Mouse (Mus musculus): Measurements from ENCODE around the gene Ppil1. TPM values are rescaled to one million over a fixed set of nuclear protein-coding genes. Genes with fewer than 3 reads are reported as not detected.
A peak's percentile ranks its signal among the peaks of the same experiment; 100 is the strongest.
"Not testable (repeated sequence)": the region's sequence is repeated elsewhere in the genome, so short reads cannot be mapped to it uniquely, and the experiment has no call there.

Gene Ppil1
- total RNA-seq, 2 experiments from 2014 or later, result 34.9 to 36.5 TPM

DNA sequence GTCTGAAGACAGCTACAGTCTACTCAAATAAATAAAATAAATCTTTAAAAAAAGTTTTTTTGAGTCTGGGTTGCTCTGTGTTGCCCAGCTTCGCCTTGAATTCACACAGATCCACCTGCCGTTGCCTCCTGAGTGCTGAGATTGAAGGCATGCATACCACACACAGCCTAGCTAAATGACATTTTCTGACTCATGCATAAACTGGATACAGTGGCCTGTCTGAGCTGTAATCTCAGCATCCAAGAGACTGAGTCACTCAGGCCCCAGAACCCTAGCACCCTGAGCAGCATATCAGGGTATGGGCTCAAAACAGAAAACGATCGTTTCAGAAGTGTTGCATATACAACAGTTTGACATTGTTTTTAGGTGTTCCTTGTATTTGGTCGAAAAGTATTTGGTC lies 17.6 kb upstream of the Ppil1 start:
- DNase-seq, result no peak

DNA sequence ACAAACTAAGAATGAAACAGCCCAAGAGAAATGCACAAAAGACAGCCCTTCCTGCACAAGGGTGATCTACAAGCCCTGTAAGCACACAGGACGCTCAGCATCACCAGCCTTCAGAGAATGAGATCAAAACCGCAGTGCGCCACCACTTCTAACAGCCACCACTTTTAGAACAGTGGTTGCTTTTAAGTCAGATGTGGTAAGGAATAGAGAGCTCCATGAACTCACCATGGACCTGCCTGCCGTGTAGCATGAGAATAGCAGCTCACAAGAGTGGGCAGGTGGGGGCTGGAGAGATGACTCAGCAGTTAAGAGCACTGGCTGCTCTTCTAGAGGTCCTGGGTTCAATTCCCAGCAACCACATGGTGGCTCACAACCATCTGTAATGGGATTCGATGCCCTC lies 16.4 kb upstream of the Ppil1 start:
- no peak for DNase-seq

DNA sequence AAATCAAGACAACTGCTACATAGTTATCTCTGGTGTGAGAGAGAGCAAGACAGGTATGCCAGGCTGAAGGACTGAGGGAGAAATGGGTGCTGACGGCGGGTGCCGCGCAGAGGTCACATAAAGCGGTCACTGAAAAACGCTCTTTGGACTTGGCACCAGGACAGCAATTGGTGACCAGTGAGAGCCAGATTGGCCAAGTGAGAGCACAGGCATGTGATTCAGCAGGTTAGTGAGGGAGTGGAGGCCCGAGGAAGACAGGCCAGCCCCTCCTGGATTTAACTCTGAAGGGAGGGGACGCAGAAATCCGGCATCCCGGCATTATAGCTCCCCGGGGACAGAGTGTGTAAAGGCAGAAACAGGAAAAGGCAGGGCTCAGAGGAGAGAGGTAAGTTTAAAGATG lies 9.9 kb upstream of the Ppil1 start:
- DNase-seq, result peak; percentile 74 to 81

DNA sequence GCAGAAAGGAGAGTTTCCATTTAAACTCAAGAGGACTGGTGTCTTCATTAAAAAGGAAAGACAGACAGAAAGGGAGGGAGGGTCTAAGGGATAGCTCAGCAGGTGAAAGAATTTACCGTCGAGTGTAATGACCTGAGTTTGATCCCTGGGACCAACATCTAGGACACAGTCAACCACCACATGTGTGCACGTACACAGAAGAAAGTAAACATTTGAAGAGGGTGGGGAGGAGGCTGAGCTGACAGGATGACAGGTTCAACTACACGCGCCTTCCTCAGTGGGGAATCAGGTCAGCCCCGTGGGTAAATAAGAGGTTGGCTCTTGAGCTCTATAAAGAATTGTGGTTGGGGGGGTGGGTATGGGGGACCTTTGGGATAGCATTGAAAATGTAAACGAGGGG lies 9.2 kb upstream of the Ppil1 start:
- no peak for DNase-seq

DNA sequence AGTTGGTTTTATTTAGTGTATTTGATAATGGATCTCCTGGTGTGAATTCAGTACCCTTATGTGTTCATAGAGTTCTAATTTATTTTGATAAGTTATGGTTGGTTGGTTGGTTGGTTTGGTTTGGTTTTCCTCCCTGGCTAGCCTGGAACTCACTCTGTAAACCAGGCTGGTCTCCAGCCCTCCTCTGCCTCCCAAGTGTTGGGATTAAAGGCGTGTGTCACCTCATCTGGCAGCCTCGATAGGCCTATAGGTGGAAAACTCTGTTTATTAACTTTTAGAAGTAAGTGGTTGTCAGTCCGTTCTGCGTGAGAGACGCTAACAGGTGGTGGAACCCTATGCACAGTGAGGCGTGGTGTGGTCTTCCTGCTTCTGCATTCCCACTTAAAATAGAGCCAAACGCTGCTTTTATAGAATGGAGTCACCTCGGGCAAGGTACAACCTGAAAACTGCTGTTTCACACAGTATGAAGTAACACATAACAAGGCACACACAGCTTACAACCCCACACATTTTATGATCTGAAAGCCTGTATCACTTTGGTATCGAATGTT lies 6.2 kb upstream of the Ppil1 start:
- DNase-seq, result no peak

DNA sequence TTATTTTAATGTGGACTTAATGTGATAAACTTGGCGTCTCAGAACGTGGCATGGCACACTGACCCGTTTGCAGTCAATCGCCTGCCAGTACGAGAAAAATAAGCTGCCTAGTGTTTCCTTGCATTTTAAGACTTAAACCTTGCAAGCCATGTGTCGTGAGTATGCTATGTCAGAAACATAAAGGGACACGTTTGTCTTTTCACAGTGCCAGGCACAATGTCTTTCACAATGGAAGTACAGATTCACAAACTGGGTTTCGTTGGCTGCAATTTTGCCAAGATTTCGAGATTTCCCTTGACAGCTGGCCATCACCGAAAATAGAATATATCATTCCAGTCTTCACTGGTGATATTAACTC lies 5.3 kb upstream of the Ppil1 start:
- no peak for DNase-seq

DNA sequence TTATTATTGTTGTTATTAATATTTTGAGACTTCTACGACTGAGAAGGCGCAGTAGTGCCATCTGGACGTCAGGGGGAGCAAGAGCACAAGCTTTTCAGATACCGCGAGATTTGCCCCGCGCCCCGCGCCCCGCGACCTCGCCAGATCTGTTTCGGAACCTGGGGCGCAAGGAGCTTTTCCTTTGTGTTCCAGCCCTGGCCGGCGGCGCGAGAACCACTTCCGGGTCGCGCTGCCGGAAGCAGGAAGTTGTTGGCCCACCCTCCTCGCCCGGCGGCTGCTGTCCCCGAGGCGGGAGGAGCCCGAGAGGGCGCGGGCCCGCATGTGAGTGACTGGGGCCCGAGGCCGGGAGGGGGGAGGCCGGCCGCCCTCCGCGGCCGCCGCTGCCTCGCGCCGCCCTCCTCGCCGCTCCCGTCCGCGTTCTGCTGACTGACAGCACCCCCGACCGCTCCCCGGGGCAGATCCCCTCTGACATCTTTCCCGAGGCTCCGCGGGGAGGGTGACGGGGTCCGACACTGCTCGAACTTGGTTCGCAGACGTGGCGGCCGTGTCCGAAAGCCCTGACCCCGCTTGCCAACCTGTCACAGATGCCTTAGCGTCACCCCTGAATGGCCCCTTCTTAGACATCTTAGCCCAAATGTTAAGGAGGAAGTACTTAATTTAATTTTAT lies 4.8 kb upstream of the Ppil1 start, which contains the start of gene BC004004:
Gene BC004004, plus strand, starts transcription at position 107 of the 667 bp plus-strand sequence.
- peak; percentile 97 to 98 for DNase-seq

DNA sequence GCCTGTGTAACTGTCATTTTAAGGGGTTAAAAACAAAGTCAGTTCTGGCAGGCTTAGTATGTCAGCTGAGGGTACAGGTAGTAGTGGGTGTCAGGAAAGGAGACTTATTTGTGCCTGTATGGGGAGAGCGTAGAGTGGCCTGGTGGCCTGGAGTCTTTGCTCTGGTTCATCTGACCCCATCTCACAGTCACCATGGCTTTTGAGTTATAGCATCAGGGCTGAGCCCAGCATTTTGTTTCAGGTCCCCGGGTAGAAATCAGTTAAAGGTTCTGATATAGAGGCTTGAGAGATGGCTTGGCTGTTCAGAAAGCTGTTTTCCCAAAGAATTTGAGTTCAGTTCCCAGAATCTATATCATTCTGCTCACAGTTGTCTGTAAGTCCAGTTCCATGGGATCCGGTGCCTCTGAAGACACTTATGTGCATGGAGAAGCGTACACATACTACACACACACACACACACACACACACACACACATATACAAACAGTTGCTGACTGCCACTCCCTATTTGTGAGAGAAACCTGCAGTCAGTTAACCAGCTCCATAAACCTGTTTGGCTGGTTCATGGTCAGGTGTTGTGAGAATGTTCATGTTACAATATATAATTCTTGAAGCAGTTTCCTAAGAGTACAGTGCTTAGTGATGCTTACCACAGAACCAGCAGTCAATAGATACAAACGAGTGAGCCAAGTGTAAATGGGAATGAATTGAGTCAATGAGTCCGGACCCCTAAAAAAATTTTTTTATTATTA lies 4.1 kb upstream of the Ppil1 start:
- peak in 1 of 2 experiments; percentile 48 for DNase-seq

DNA sequence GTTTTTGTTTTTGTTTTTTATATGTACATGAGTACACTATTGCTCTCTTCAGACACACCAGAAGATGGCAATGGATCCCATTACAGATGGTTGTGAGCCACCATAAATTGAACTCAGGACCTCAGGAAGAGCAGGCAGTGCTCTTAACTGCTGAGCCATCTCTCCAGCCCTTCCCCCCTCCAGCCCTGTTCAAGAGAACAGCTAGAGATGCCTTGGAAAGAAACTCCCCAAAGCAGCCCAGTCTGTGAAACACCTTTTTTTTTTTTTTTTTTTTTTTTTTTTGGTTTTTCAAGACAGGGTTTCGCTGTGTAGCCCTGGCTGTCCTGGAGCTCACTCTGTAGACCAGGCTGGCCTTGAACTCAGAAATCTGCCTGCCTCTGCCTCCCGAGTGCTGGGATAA lies 3.1 kb upstream of the Ppil1 start:
- DNase-seq, result not testable (repeated sequence)

DNA sequence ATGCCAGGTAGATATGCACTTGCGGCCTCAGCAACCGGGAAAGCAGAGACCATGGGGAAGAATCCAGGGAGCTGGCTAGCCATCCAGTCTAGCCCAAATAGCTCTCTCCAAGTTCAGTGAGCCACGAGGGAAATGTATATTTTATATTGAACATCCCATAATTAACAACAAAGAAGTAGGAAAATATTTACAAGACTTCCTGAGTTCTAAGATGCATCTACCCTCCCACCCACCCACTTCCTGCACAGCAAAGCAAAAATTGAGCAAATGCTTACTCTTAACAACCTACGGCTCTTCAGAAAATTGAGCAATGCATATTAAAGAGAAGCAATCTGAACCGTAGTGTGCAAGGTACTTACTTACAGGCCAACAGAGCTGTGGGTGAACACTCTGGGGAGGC lies 774 bp upstream of the Ppil1 start:
- DNase-seq, result no peak

DNA sequence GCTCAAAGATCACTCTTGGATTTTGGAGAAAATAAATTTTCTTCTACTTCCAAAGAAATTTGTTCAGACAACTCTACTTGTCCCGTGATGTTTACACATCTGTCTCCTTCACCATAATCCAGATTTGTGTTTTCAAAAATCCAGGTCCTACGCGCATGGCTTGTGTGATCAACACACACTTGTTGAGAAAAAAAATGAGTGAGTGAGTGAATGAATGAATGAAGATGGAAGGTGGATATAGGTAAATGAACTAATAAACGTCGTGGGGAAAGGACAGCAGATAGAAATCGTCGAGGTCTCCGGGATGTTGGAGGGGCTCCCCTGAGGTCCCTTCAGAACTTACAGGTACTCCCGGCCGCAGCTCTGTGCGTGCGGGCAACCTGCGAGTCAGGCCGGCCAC lies 569 bp downstream of the Ppil1 start:
- no peak for DNase-seq

DNA sequence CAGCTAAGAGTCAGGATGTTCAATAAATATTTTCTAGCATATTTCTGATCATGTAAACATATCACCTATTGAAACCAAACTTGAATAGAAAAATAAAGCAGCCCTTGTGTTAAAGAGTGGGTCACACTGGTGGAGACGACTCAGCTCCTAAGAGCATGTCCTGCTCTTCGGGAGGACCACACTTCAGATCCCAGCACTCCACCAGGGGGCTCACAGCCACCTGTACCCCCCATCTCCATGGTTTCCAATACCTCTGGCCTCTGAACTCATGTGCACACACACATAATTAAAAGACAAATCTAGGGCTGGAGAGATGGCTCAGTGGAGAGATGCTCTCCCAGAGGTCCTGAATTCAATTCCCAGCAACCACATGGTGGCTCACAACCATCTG lies 1.7 kb downstream of the Ppil1 start:
- DNase-seq, result no peak

DNA sequence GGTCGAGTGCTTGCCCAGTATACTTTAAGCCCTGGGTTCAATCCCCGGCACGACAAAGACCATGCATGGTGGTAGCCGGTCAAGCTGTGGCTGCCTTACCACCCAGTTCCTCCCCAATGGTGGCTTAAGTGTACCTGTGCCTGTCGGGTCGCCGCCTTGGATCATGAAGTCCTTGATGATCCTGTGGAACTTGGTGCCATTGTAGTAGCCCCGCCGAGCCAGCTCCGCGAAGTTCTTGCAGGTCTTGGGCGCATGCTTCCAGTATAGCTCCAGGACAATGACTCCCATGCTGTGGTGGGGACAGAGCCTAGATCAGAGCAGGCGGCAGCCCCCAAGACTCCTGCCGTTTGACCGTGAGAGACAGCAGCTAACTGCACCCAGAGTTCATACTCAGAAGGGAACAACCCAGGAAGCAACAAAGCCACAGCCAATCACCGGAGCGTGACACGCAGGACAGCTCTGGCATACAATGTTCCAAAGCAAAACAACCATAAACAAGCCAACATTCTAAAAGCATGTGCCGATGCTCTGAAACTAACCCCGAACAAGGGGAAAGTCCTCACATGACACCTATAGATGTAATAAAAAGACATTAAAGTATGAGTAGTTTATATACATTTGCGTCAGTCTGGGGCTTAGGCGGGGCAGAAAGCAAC lies 2.3 kb downstream of the Ppil1 start:
- no peak for DNase-seq

DNA sequence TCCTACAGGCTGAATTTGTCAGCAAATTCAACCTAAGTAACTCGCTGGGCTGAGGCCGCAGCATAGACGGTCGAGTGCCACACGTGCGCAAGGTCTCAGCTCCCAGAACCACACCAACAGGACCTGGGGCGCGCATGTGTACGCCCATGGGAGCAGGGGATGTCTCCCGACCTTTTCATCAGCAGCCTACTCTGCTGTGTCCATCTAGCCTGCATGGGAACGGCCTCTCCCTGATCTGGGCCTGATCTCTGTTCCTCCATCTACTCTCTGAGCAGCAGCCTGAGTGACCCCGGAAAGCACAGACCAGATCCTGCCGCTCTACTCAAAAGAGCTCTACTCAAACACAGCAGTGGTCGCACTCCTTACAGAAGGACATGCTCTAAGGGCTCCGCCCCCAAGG lies 3.5 kb downstream of the Ppil1 start:
- no peak for DNase-seq

DNA sequence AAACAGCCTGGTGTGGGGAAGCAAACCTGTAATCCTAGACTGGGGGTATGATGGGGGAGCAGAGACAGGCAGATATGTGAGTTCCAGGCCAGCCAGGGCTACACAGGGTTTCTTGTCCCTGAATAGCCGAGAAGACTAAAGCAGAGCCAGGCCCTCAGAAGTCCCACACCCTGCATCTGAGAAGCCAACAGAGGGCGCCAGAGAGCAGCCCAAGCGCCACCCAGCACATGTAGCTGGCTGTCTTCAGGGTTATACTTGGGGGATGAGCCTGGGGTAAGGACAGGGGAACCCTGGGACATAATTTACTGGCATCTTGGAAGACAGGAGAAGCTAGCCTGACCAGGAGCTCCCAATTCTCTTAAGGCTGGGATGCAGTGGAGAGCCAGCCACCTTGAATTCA lies 4.5 kb downstream of the Ppil1 start:
- DNase-seq, result peak; percentile 77 to 82

DNA sequence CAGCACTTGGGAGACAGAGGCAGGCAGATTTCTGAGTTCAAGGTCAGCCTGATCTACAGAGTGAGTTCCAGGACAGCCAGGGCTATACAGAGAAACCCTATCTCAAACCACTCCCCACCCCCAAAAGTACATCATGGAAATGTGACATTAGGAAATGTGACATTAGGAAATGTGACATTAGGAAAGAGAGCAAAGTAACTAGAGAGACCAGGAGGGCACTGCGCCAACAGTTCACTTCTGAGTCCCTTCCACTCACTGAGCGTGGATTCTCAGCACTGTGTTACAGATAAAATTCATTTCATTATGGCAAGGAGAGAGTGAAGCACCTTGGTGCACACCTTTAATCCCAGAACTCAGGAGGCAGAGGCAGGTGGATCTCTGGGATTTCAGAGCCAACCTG lies 5.1 kb downstream of the Ppil1 start:
- no peak for DNase-seq

DNA sequence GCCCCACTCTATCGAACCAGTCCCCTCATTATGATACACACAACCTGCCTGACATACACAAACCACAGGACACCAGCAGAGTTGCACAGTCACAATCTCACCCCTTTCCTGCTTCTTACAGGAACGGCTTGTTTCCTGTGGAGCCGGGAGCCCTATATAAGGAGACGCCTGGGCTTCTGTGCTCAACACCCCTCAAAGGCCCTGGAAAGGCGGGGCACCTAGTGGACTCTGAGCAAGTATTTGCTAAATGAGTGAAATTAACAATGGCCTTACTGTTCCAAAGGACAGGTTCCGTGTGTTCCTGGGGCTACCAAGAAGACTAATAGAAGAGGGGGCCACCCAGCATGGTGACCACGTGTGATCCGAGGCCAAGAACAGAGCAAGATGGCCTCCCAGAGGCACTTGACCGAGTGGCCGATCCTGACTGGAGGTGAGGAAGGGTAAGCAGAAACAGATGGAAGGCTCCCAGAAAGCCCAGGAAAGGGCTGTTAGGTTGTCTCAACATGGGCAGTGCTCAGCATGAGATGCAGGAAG lies 5.9 kb downstream of the Ppil1 start:
- DNase-seq, result no peak

DNA sequence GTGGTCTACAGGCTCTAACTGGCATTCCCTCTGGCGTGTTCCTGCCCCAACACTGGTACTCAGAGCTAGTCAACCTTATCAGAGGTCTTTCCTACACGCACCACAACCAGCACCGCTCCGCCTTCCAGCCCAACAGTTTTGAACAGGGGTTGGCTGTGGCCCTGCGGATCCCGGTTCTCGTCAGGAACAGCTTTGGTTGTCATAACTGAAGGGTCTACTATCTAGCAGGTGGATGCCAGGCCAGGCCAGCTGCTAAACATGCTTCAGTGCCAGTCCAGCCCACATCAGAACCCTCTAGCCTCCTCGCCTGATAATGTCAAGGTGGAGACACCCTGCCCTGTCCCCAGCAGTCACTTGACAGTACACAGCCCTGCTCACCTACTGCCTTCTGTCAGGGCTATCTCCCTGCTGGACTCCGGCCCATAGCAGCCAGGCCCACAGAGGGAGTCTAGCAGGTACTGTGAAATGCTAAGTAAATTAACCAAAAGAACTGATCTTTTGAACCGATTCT lies 6.9 kb downstream of the Ppil1 start:
- peak; percentile 70 to 89 for DNase-seq

DNA sequence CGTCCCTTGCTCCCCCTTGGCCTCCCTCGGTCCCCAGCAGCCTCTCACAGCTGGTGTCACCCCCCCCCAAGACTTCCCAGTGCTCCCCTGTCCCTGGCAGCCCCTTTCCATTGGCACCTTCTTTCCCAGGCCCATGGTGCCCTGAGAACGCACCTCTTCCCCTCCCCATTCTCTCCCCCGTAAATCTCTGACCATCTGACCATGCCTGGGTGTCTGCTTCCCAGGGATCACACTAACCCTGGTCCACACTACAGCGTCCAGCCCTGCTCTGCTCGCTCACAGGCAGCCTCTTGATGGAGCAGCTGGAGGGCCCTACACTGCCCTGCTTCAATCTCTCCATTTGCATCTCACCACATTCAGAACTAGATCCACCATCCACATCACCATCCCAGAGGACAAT lies 7.5 kb downstream of the Ppil1 start:
- peak in 1 of 2 experiments; percentile 32 for DNase-seq

DNA sequence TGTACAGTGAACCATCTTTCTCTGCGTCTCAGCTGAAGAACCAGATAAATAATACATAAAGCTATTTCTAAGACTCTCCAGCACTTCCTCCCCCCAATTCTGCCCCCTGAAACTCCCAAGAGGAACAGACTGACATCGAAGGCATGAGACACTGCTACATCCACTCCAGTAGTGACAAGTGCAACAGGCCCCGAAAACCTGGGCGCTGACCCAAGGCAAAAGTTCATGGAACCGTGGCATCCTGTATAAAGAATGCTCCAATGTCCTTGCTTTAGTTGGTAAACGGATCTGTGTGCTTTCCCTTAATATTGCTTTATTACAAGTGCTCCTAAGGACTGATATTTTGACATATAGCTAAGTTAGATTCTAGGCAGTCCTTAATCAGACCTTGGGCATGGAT lies 9.2 kb downstream of the Ppil1 start:
- not testable (repeated sequence) for DNase-seq

DNA sequence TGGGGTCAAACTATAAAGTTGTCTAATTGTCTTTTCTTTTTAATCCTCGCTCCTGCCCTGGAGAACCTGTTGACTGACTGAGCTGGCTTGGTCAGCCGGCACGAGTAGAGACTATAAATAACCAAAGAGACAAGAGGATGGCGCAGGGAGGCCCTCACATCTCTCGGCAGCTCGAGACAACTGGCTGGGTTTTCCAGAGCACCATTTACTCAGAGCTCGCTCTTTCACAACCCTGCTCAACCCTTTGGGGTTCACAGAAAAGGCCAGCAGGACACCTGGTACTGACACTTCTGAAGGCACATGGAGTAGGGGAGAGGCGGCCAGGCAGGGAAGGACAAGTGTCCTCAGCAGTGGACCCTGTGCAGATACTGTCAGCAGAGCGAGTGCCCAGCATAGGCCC lies 10.3 kb downstream of the Ppil1 start:
- DNase-seq, result peak; percentile 58 to 75

DNA sequence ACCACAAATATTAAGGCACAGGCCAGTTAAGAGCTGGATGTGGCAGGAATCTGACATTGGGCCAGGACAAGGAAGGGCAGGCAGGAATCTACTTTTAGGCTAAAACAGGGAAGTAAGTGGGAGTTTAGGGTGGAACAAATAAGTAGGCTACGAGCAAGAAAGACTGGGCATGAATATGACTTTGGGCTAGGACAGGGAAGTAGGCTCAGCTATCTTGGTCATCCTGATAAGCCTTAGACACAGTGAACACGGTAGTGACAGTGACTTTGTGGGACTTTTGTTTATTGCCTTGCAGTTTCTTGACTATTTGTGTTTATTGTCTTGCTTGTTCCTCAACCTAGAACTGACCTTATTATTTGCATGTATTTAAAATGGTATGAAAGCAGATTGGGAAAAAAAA lies 10.8 kb downstream of the Ppil1 start:
- no peak for DNase-seq
